Mouse (Mus musculus) CD4-positive naive resting alpha-beta T cell, adult 57 days (primary cell): ENCODE data around the gene Ccdc3. TPM values are rescaled to one million over a fixed set of nuclear protein-coding genes. Genes with fewer than 3 reads are reported as not detected.

ENCODE experiments used
- total RNA-seq: library from RNA; stranded (reverse); gene quantifications from one replicate; pipeline ENCODE4 v1.2.4, GENCODE M21; 2023

Gene Ccdc3
- total RNA-seq: not detected

GRCm38 (mm10) chr2:5137500-5138286, at the start of gene Ccdc3:
Ccdc3 (plus strand) TSS chr2:5137776.

Other genes starting within 250 kb of the Ccdc3 start
- 30.9 TPM for gene Phyh, start 218.8 kb upstream of the Ccdc3 start, total RNA-seq
- not detected for gene Ucma, start 161.7 kb upstream of the Ccdc3 start, total RNA-seq
- 0.56 TPM for gene Mcm10, start 125.0 kb upstream of the Ccdc3 start, total RNA-seq
- 0.59 TPM for gene Optn, start 73.7 kb upstream of the Ccdc3 start, total RNA-seq